Mouse (Mus musculus) lung, embryonic 15.5 days (tissue): ENCODE measurements around the gene Cpeb3. TPM values are rescaled to one million over a fixed set of nuclear protein-coding genes. Genes with fewer than 3 reads are reported as not detected.
"Not testable (repeated sequence)": the region's sequence is repeated elsewhere in the genome, so short reads cannot be mapped to it uniquely, and the experiment has no call there.

Source experiments
- ATAC-seq: fragments of 200-750 bp; cut with Nextera tagmentation; 2 replicates; pipeline ENCODE4 v1.8.0; 2017; ENCODE audit warnings: moderate number of reproducible peaks, borderline replicate concordance; ENCODE audit not compliant: low FRiP score, low TSS enrichment; ENCODE audit errors: extremely low read depth
- H3K27ac ChIP-seq: fragments of 300-500 bp; sonication (generic); 2 replicates; pipeline ENCODE4 v1.5.1; 2015; ENCODE audit warnings: moderate library complexity, mild to moderate bottlenecking, inconsistent platforms
- H3K27me3 ChIP-seq: fragments of 300-500 bp; sonication (generic); 2 replicates; pipeline ENCODE4 v1.6.1; 2015; ENCODE audit warnings: inconsistent platforms
- H3K36me3 ChIP-seq: fragments of 300-500 bp; sonication (generic); 2 replicates; pipeline ENCODE4 v1.6.1; 2015; ENCODE audit warnings: inconsistent platforms
- H3K4me1 ChIP-seq: fragments of 300-500 bp; sonication (generic); 2 replicates; pipeline ENCODE4 v1.6.1; 2015; ENCODE audit warnings: inconsistent platforms
- H3K4me2 ChIP-seq: fragments of 300-500 bp; sonication (generic); 2 replicates; pipeline ENCODE4 v1.6.1; 2015; ENCODE audit warnings: inconsistent platforms, mild to moderate bottlenecking, moderate library complexity
- H3K4me3 ChIP-seq: fragments of 300-500 bp; sonication (generic); 2 replicates; pipeline ENCODE4 v1.5.1; 2015; ENCODE audit warnings: mild to moderate bottlenecking, inconsistent platforms
- H3K9ac ChIP-seq: fragments of 300-500 bp; sonication (generic); 2 replicates; pipeline ENCODE4 v1.6.1; 2015; ENCODE audit warnings: inconsistent platforms
- H3K9me3 ChIP-seq: fragments of 300-500 bp; sonication (generic); 2 replicates; pipeline ENCODE4 v1.6.1; 2016; ENCODE audit warnings: inconsistent platforms
- WGBS: fragments of 180-500 bp; shearing (Covaris S2); methylation state at CpG from one replicate; pipeline ENCODE4 v1.1.7; 2015; 5-methylcytosine and 5-hydroxymethylcytosine counted together
- polyA plus RNA-seq: library from polyadenylated mRNA; unstranded; fragments of >200 nt; fragmentation: Nextera tagmentation; extraction: Ambion mirVana; gene quantifications from 2 replicates; pipeline ENCODE4 v1.2.1, GENCODE M21; 2015

The Cpeb3 gene
- polyA plus RNA-seq, 1 experiment from 2014 or later, result 1.0 TPM

GRCm38 (mm10) chr19:37233561-37234539 lies 25.4 kb upstream of the Cpeb3 start:
- Histone ChIP-seq H3K36me3 (no peaks in the 10 kb centered on the region), H3K4me3 (peak overlapping the region; percentile 26), H3K9ac (no peak overlapping the region), H3K27ac (no peak overlapping the region), H3K9me3 (no peaks in the 10 kb centered on the region), H3K27me3 (peaks cover 33% of the 10 kb centered on the region), H3K4me1 (peaks cover 7% of the 10 kb centered on the region), H3K4me2 (peak overlapping the region; percentile 57)
- ATAC-seq, result no peak
- 6% methylated on average over 62 of the region's 63 CpGs for WGBS

- H3K9me3 ChIP-seq, H3K27ac ChIP-seq, H3K4me1 ChIP-seq, H3K4me2 ChIP-seq, H3K4me3 ChIP-seq, ATAC-seq, H3K9ac ChIP-seq, H3K36me3 ChIP-seq: not testable (repeated sequence)
- peaks cover 33% of the 10 kb centered on the region for H3K27me3 ChIP-seq
- 66% methylated on average over 9 of the region's 9 CpGs for WGBS
These were observed 24.2 kb upstream of the Cpeb3 start for GRCm38 (mm10) chr19:37232598-37232997.

GRCm38 (mm10) chr19:37225197-37225862 lies 16.9 kb upstream of the Cpeb3 start:
- no peak overlapping the region for H3K4me2 ChIP-seq
- 80% methylated on average over 6 of the region's 6 CpGs for WGBS
- H3K9ac ChIP-seq, result no peak overlapping the region
- H3K9me3 ChIP-seq, result no peaks in the 10 kb centered on the region
- H3K36me3 ChIP-seq, result peaks cover 20% of the 10 kb centered on the region
- no peaks in the 10 kb centered on the region for H3K4me1 ChIP-seq
- no peak for ATAC-seq
- no peak overlapping the region for H3K4me3 ChIP-seq
- no peaks in the 10 kb centered on the region for H3K27me3 ChIP-seq
- H3K27ac ChIP-seq, result no peak overlapping the region

GRCm38 (mm10) chr19:37214711-37215110 lies 6.3 kb upstream of the Cpeb3 start:
- Histone ChIP-seq H3K4me1 (peaks cover 8% of the 10 kb centered on the region), H3K4me2 (no peak overlapping the region), H3K9ac (no peak overlapping the region), H3K27me3 (no peaks in the 10 kb centered on the region), H3K27ac (no peak overlapping the region), H3K4me3 (no peak overlapping the region), H3K36me3 (peaks cover 50% of the 10 kb centered on the region), H3K9me3 (no peaks in the 10 kb centered on the region)
- 16% methylated on average over 2 of the region's 2 CpGs for WGBS
- no peak for ATAC-seq

GRCm38 (mm10) chr19:37211416-37211815 lies 3.0 kb upstream of the Cpeb3 start:
- Histone ChIP-seq H3K36me3 (peaks cover 24% of the 10 kb centered on the region), H3K4me2 (no peak overlapping the region), H3K4me3 (no peak overlapping the region), H3K27ac (no peak overlapping the region), H3K4me1 (peaks cover 20% of the 10 kb centered on the region), H3K9me3 (no peaks in the 10 kb centered on the region), H3K27me3 (no peaks in the 10 kb centered on the region), H3K9ac (no peak overlapping the region)
- 87% methylated on average over 3 of the region's 3 CpGs for WGBS
- no peak for ATAC-seq

GRCm38 (mm10) chr19:37210457-37210856 lies 2.1 kb upstream of the Cpeb3 start:
- no peak for ATAC-seq
- peaks cover 24% of the 10 kb centered on the region for H3K36me3 ChIP-seq
- H3K9me3 ChIP-seq, result no peaks in the 10 kb centered on the region
- H3K9ac ChIP-seq, result no peak overlapping the region
- peaks cover 20% of the 10 kb centered on the region for H3K4me1 ChIP-seq
- H3K4me3 ChIP-seq, result no peak overlapping the region
- 94% methylated on average over 4 of the region's 4 CpGs for WGBS
- no peak overlapping the region for H3K27ac ChIP-seq
- no peak overlapping the region for H3K4me2 ChIP-seq
- no peaks in the 10 kb centered on the region for H3K27me3 ChIP-seq

GRCm38 (mm10) chr19:37209467-37210128 lies 1.2 kb upstream of the Cpeb3 start:
- Histone ChIP-seq H3K27me3 (no peaks in the 10 kb centered on the region), H3K36me3 (peaks cover 20% of the 10 kb centered on the region), H3K9ac (no peak overlapping the region), H3K4me1 (peaks cover 17% of the 10 kb centered on the region), H3K4me2 (peak overlapping the region; percentile 77), H3K27ac (no peak overlapping the region), H3K4me3 (no peak overlapping the region), H3K9me3 (no peaks in the 10 kb centered on the region)
- WGBS, result 80% methylated on average over 8 of the region's 8 CpGs
- ATAC-seq, result no peak

- Histone ChIP-seq H3K36me3 (peaks cover 20% of the 10 kb centered on the region), H3K9me3 (no peaks in the 10 kb centered on the region), H3K4me3 (peak overlapping the region; percentile 95), H3K27me3 (no peaks in the 10 kb centered on the region), H3K4me1 (peaks cover 17% of the 10 kb centered on the region), H3K27ac (no peak overlapping the region), H3K4me2 (peak overlapping the region; percentile 77), H3K9ac (peak overlapping the region; percentile 99; the same call in 1 of the 2 replicates)
- ATAC-seq, result no peak
- WGBS, result 41% methylated on average over 7 of the region's 7 CpGs
These were observed 585 bp upstream of the Cpeb3 start for GRCm38 (mm10) chr19:37208986-37209385.

- under 1% methylated on average over 71 of the region's 94 CpGs for WGBS
- ATAC-seq, result peak; percentile 98
These were observed 862 bp downstream of the Cpeb3 start, which contains the start of gene March5 for GRCm38 (mm10) chr19:37207303-37208175. Gene March5, plus strand, starts transcription at chr19:37207543.

GRCm38 (mm10) chr19:37206641-37207302 lies 1.6 kb downstream of the Cpeb3 start:
- Histone ChIP-seq H3K4me2 (peak overlapping the region; percentile 77), H3K4me3 (peak overlapping the region; percentile 95), H3K27ac (peak overlapping the region; percentile 89), H3K27me3 (no peaks in the 10 kb centered on the region), H3K9me3 (no peaks in the 10 kb centered on the region), H3K4me1 (peaks cover 14% of the 10 kb centered on the region), H3K9ac (peak overlapping the region; percentile 99), H3K36me3 (peaks cover 9% of the 10 kb centered on the region)
- under 1% methylated on average over 47 of the region's 47 CpGs for WGBS
- ATAC-seq, result peak; percentile 84

More at GRCm38 (mm10) chr19:37207303-37208175, 862 bp downstream of the Cpeb3 start, which contains the start of gene March5:
- H3K9ac ChIP-seq, result peak within 1 kb of the TSS; percentile 99
- H3K4me2 ChIP-seq, result peak within 1 kb of the TSS; percentile 77
- no peaks in the 10 kb centered on the region for H3K27me3 ChIP-seq
- peak within 1 kb of the TSS; percentile 89 for H3K27ac ChIP-seq
- H3K4me1 ChIP-seq, result peaks cover 14% of the 10 kb centered on the region
- H3K9me3 ChIP-seq, result no peaks in the 10 kb centered on the region
- H3K36me3 ChIP-seq, result peaks cover 17% of the 10 kb centered on the region
- peak within 1 kb of the TSS; percentile 95 for H3K4me3 ChIP-seq
